Mouse (Mus musculus): Measurements from ENCODE around the gene Foxk2. TPM values are rescaled to one million over a fixed set of nuclear protein-coding genes. Genes with fewer than 3 reads are reported as not detected.
"Not testable (repeated sequence)": the region's sequence is repeated elsewhere in the genome, so short reads cannot be mapped to it uniquely, and the experiment has no call there.

The Foxk2 gene
- total and polyA plus RNA-seq, 2 experiments from 2014 or later: 11.4 to 95.1 TPM

DNA sequence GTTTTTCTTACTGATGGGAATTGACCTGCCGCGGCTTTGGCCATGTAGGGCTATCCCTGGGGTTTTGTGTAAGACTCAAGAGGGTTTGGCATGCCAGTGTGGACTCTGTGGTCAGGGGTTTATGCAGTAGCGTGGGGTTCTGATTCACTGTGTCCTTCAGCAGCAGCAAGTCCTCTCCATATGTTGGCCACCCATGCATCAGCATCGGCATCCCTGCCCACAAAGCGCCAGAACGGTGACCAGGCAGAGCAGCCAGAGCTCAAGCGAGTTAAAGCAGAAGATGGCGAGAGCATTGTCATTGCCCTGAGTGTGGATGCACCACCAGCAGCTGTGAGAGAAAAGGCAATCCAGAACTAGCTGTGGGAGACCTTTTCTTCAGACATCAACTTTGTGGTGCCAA, 46.8 kb downstream of the Foxk2 start:
- Histone ChIP-seq H3K4me1 (ENCODE audit: insufficient read depth, low read length) (no peaks in the 10 kb centered on the region), H3K27me3 (ENCODE audit: insufficient read depth, low read length) (no peaks in the 10 kb centered on the region), H3K36me3 (ENCODE audit: insufficient read depth, low read length) (peaks cover 50% of the 10 kb centered on the region; the same call in 1 of the 2 replicates), H3K9me3 (ENCODE audit: low read length) (0 out of 2 replicates have a peak, but pooled peaks cover 3% of the 10 kb centered on the region), H3K27ac (no peak overlapping the region), H3K9ac (replicated peaks; ENCODE audit: low read length) (no peak overlapping the region), H3K4me3 (ENCODE audit: low read length) (no peak overlapping the region), H3K4me2 (ENCODE audit: low read depth, low read length) (no peak overlapping the region)
- 93% methylated on average over 8 of the region's 8 CpGs for WGBS
- TF ChIP-seq CTCF (IDR thresholded peaks at IDR 0.05; ENCODE audit: low read depth): no peak
- ATAC-seq (no peak), DNase-seq (ENCODE audit: low spot score) (no peak)

DNA sequence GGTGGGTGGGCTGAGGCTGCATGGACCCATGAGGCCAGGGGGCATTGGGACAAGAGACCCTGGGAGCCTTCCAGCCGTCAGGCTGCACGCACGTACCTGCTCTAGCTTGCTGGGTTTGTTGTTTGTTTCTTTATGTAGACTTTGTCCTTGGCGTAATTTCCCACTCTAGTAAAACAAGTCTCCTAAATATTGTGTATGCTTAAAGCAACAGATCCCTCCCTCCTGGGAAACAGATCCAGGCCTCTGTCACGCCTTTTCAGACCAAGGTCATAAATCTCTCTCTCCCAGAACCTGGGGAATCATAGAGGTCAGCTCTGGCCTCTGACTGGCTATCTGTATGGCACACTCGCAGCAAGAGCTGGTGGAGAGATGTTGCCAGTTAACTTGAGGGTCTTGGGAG, 47.9 kb downstream of the Foxk2 start:
- not testable (repeated sequence) for DNase-seq (ENCODE audit: low spot score); ATAC-seq; H3K9ac ChIP-seq (replicated peaks; ENCODE audit: low read length); H3K27me3 ChIP-seq (ENCODE audit: insufficient read depth, low read length); H3K4me2 ChIP-seq (ENCODE audit: low read depth, low read length); H3K9me3 ChIP-seq (ENCODE audit: low read length); H3K4me1 ChIP-seq (ENCODE audit: insufficient read depth, low read length); H3K27ac ChIP-seq; H3K4me3 ChIP-seq (ENCODE audit: low read length)
- peaks cover 44% of the 10 kb centered on the region; the same call in 1 of the 2 replicates for H3K36me3 ChIP-seq (ENCODE audit: insufficient read depth, low read length)
- 92% methylated on average over 6 of the region's 6 CpGs for WGBS

DNA sequence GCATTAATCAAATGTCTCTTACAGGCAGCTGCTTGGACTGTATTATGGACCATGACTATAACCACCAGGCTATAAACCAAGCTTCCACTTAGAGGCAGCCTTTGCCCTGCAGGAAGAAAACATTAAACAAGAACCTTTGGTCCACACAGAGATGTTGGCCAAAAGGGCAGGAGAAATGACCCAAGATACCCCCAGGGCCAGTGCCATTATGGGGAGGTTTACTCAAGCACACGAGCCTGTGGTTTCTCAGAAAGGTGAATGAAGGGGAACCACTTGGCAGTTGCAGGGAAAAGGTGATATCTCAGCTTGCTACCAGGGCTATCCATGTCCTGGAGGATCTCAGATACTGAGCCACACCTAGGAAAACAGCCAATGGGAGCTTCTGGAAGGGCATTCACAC, 66.2 kb downstream of the Foxk2 start:
- Histone ChIP-seq H3K4me2 (ENCODE audit: low read depth, low read length) (no peak overlapping the region), H3K36me3 (ENCODE audit: insufficient read depth, low read length) (peaks cover 21% of the 10 kb centered on the region), H3K9me3 (ENCODE audit: low read length) (no peaks in the 10 kb centered on the region), H3K27me3 (ENCODE audit: insufficient read depth, low read length) (no peaks in the 10 kb centered on the region), H3K4me1 (ENCODE audit: insufficient read depth, low read length) (no peaks in the 10 kb centered on the region), H3K27ac (no peak overlapping the region), H3K4me3 (ENCODE audit: low read length) (no peak overlapping the region), H3K9ac (replicated peaks; ENCODE audit: low read length) (no peak overlapping the region)
- no peak for TF ChIP-seq CTCF (IDR thresholded peaks at IDR 0.05; ENCODE audit: low read depth)
- no peak for DNase-seq (ENCODE audit: low spot score)
- WGBS: 87% methylated on average over 1 of the region's 1 CpGs
- ATAC-seq: no peak

DNA sequence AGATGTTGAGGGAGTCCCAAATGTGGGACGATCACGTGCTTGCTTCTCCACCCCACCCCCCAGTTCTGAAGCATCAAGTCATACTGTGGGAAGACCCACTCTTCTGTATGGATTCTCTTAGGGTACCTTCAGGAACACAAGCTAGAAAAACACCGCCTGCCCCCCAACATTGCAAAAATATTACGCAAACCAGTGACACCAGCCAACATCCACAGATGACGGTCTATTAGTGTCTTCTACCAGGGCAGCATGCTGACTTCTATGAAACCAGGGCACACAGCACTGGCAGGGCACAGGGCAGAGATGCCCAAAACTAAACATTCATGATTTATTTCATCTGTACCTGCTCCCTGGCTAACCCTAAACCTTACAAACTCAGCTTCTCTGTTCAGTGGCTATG, 66.9 kb downstream of the Foxk2 start:
- TF ChIP-seq CTCF (IDR thresholded peaks at IDR 0.05; ENCODE audit: low read depth): no peak

DNA sequence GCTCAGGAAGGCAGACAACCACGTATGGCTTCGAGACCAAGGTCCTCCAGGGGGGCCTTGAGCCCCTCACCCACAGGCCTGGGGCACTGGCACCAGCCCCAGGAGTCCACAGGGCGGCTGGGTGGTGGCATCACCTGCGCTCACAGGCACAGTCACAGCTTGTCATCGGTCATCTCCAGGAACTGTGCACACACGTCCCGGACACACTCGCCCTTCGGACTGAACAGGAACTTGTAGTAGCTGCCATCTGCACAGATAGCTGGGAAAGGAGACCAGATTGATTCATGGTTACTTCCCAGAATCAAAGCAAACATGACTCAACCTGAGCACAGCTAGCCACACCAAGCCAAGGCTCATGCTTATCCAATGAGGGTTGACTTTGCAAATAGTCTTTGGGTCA, 68.4 kb downstream of the Foxk2 start:
- H3K9me3 ChIP-seq (ENCODE audit: low read length): no peaks in the 10 kb centered on the region
- 98% methylated on average over 9 of the region's 9 CpGs for WGBS
- TF ChIP-seq CTCF (IDR thresholded peaks at IDR 0.05; ENCODE audit: low read depth): no peak
- peaks cover 21% of the 10 kb centered on the region for H3K36me3 ChIP-seq (ENCODE audit: insufficient read depth, low read length)
- DNase-seq (ENCODE audit: low spot score) (no peak), ATAC-seq (no peak)
- no peak overlapping the region for H3K9ac ChIP-seq (replicated peaks; ENCODE audit: low read length)
- no peak overlapping the region for H3K27ac ChIP-seq
- H3K4me2 ChIP-seq (ENCODE audit: low read depth, low read length): no peak overlapping the region
- no peaks in the 10 kb centered on the region for H3K27me3 ChIP-seq (ENCODE audit: insufficient read depth, low read length)
- H3K4me1 ChIP-seq (ENCODE audit: insufficient read depth, low read length): no peaks in the 10 kb centered on the region
- no peak overlapping the region for H3K4me3 ChIP-seq (ENCODE audit: low read length)

More for the DNA sequence above, 66.9 kb downstream of the Foxk2 start:
- Histone ChIP-seq H3K9ac (replicated peaks; ENCODE audit: low read length) (no peak overlapping the region), H3K4me1 (ENCODE audit: insufficient read depth, low read length) (no peaks in the 10 kb centered on the region), H3K9me3 (ENCODE audit: low read length) (no peaks in the 10 kb centered on the region), H3K27ac (no peak overlapping the region), H3K4me2 (ENCODE audit: low read depth, low read length) (no peak overlapping the region), H3K36me3 (ENCODE audit: insufficient read depth, low read length) (peaks cover 21% of the 10 kb centered on the region), H3K27me3 (ENCODE audit: insufficient read depth, low read length) (no peaks in the 10 kb centered on the region), H3K4me3 (ENCODE audit: low read length) (no peak overlapping the region)
- ATAC-seq (no peak), DNase-seq (ENCODE audit: low spot score) (no peak)
- 97% methylated on average over 5 of the region's 5 CpGs for WGBS

DNA sequence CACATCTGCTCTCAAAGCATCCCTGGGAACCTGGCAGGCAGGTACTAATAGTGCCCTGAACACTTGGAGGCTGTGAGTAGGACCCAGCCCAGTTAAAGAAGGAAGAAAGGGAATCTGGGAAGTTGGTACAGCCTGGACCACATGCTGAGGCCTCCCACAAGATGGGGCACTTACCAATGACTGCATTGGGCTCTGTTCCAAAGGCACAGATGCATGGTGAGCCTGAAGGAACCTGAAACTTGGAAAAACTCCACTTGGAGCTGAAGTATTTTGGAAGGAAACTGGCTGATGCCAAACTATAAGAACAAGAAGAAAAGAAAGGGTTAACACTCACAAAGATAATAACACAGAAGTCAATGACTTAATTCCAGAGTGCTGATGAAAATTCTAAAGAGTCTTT, 68.8 kb downstream of the Foxk2 start:
- Histone ChIP-seq H3K36me3 (ENCODE audit: insufficient read depth, low read length) (peaks cover 21% of the 10 kb centered on the region), H3K9me3 (ENCODE audit: low read length) (no peaks in the 10 kb centered on the region), H3K4me3 (ENCODE audit: low read length) (no peak overlapping the region), H3K4me2 (ENCODE audit: low read depth, low read length) (no peak overlapping the region), H3K27me3 (ENCODE audit: insufficient read depth, low read length) (no peaks in the 10 kb centered on the region), H3K9ac (replicated peaks; ENCODE audit: low read length) (no peak overlapping the region), H3K27ac (no peak overlapping the region), H3K4me1 (ENCODE audit: insufficient read depth, low read length) (no peaks in the 10 kb centered on the region)
- ATAC-seq (no peak), DNase-seq (ENCODE audit: low spot score) (no peak)
- no peak for TF ChIP-seq CTCF (IDR thresholded peaks at IDR 0.05; ENCODE audit: low read depth)

DNA sequence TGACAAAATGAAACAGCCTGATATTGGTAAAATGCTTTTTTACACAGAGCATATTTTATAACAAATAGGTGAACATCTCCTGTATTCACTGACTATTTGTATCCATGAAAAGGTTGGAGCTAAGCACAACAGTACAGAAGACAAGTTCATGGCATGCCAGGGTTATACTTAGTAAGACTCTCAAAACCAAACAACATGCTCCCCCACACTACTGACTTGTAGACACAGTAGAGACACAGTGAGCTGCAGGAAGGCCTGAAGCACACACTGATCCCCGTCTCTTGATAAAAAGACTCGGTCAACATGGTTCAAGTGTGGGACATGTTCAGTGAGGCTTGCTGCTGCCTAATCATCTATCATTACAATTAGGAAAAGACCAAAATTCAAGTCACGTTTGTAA, 71.9 kb downstream of the Foxk2 start:
- Histone ChIP-seq H3K36me3 (ENCODE audit: insufficient read depth, low read length) (peaks cover 33% of the 10 kb centered on the region), H3K27me3 (ENCODE audit: insufficient read depth, low read length) (no peaks in the 10 kb centered on the region), H3K9ac (replicated peaks; ENCODE audit: low read length) (no peak overlapping the region), H3K9me3 (ENCODE audit: low read length) (no peaks in the 10 kb centered on the region), H3K27ac (no peak overlapping the region), H3K4me3 (ENCODE audit: low read length) (no peak overlapping the region), H3K4me2 (ENCODE audit: low read depth, low read length) (no peak overlapping the region), H3K4me1 (ENCODE audit: insufficient read depth, low read length) (no peaks in the 10 kb centered on the region)
- DNase-seq (ENCODE audit: low spot score) (no peak), ATAC-seq (no peak)
- TF ChIP-seq CTCF (IDR thresholded peaks at IDR 0.05; ENCODE audit: low read depth): no peak
- 95% methylated on average over 3 of the region's 3 CpGs for WGBS

Measured in hindbrain, postnatal 0 days (tissue).